8 mouse cellular contexts compared by ENCODE assay signal in the genomic region with DNA sequence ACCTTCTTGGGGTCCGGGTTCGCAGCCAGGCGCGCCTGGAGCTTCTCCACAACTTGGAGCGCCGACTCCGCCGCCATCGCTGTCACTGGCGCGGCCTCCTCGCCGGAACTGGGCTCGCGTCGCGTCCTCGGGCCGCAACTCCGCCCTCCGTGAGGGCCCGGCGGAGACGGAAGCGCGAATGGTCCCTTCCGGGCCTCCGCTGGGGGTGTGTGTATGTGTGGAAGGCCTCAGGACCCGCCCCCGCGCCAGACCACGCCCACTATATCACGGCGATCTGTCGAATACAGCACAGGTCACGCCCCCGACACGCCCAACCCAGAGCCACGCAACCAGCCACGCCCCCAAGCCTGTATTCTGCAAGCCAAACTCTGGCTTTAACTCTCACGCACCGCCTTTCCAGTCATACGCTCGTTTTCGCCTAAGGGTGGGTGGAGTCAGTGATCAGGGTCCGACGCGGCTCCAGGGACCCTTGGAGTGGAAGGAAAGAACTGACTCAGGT. TPM values are rescaled to one million over a fixed set of nuclear protein-coding genes. Genes with fewer than 3 reads are reported as not detected.
DNase-seq lines count a peak whose midpoint lies in the region; ATAC-seq and TF ChIP-seq lines count a peak whose summit lies in the region.

Gene Eloa, minus strand, starts transcription at position 215 of the 499 bp plus-strand sequence.

- peaks cover 0 to 15% of the 10 kb centered on the region in 2 experiments; a peak in 3 of 4 replicates for H3K36me3 ChIP-seq in MEL (ENCODE audit: control insufficient read depth in 1 of 2, insufficient read depth in 2 of 2, low read length in 2 of 2)
- H3K36me3 ChIP-seq in forebrain, postnatal 0 days (ENCODE audit: insufficient read depth) = no peaks in the 10 kb centered on the region
- no peaks in the 10 kb centered on the region for H3K36me3 ChIP-seq in lung, embryonic 15.5 days

- H3K79me2 ChIP-seq in MEL (ENCODE audit: control insufficient read depth, insufficient read depth, low read length, poor library complexity) = peaks cover 42% of the 10 kb centered on the region

- H3K9me3 ChIP-seq in MEL (replicated peaks; ENCODE audit: insufficient read depth, low read length) = no peaks in the 10 kb centered on the region
- no peaks in the 10 kb centered on the region for H3K9me3 ChIP-seq in forebrain, postnatal 0 days (ENCODE audit: low read length)
- H3K9me3 ChIP-seq in lung, embryonic 15.5 days = no peaks in the 10 kb centered on the region

- H3K4me2 ChIP-seq in forebrain, postnatal 0 days (ENCODE audit: low read depth) = peak within 1 kb of the TSS; percentile 96
- H3K4me2 ChIP-seq in lung, embryonic 15.5 days = peak within 1 kb of the TSS; percentile 73

- peak within 1 kb of the TSS; percentile 87 to 99 for H3K4me3 ChIP-seq in MEL (ENCODE audit: control insufficient read depth in 1 of 2, insufficient read depth in 1 of 2, low read depth in 2 of 2, low read length in 2 of 2)
- peak within 1 kb of the TSS; percentile 92 for H3K4me3 ChIP-seq in cerebellum, adult 2 months (replicated peaks; ENCODE audit: insufficient read depth, low read depth, low read length)
- H3K4me3 ChIP-seq in forebrain, postnatal 0 days (ENCODE audit: low read depth, low read length) = peak within 1 kb of the TSS; percentile 92
- H3K4me3 ChIP-seq in lung, embryonic 15.5 days = peak within 1 kb of the TSS; percentile 93

- no peaks in the 10 kb centered on the region for H3K27me3 ChIP-seq in MEL (ENCODE audit: control insufficient read depth in 1 of 2, insufficient read depth in 2 of 2, low read length in 2 of 2)
- no peaks in the 10 kb centered on the region for H3K27me3 ChIP-seq in cerebellum, adult 2 months (ENCODE audit: control insufficient read depth, insufficient read depth, low read length)
- no peaks in the 10 kb centered on the region for H3K27me3 ChIP-seq in forebrain, postnatal 0 days (ENCODE audit: insufficient read depth, low read length)
- H3K27me3 ChIP-seq in lung, embryonic 15.5 days = no peaks in the 10 kb centered on the region

- TF ChIP-seq POLR2A in MEL (IDR thresholded peaks at IDR 0.05; ENCODE audit: control insufficient read depth in 1 of 2, insufficient read depth in 1 of 2, low read depth in 1 of 2, low read length in 2 of 2, poor library complexity in 1 of 2) = peak; percentile 77 to 81
- peak; percentile 63 for TF ChIP-seq POLR2A in cerebellum, adult 2 months (IDR thresholded peaks at IDR 0.05; ENCODE audit: borderline replicate concordance, insufficient read depth, low read length)

- TF ChIP-seq EP300 in MEL (IDR thresholded peaks at IDR 0.05; ENCODE audit: low read depth in 1 of 2, low read length in 2 of 2) = 0 out of 4 replicates have a peak, but pooled peaks of 1 of the 2 experiments have one; percentile 11

- ATAC-seq in forebrain, postnatal 0 days = peak; percentile 99
- ATAC-seq in lung, embryonic 15.5 days (ENCODE audit: borderline replicate concordance, extremely low read depth, low FRiP score, low TSS enrichment) = peak; percentile 100

- TF ChIP-seq CTCF in MEL (IDR thresholded peaks at IDR 0.05 in 2 of 3, conservative IDR thresholded peaks at IDR 0.05 in 1 of 3; ENCODE audit: control insufficient read depth in 1 of 3, insufficient read depth in 1 of 3, low read depth in 2 of 3, low read length in 3 of 3, poor library complexity in 1 of 3, severe bottlenecking in 1 of 3) = no peak
- TF ChIP-seq CTCF in cerebellum, adult 2 months (IDR thresholded peaks at IDR 0.05; ENCODE audit: borderline replicate concordance, insufficient read depth, low read depth, low read length) = no peak
- no peak for TF ChIP-seq CTCF in forebrain, postnatal 0 days (IDR thresholded peaks at IDR 0.05; ENCODE audit: low read depth)

- H3K27ac ChIP-seq in MEL (ENCODE audit: control insufficient read depth, low read depth, low read length) = peak within 1 kb of the TSS; percentile 32
- peak within 1 kb of the TSS; percentile 19; the same call in 1 of the 2 replicates for H3K27ac ChIP-seq in cerebellum, adult 2 months (ENCODE audit: insufficient read depth, low read length)
- H3K27ac ChIP-seq in forebrain, postnatal 0 days (ENCODE audit: low read depth, low read length) = peak within 1 kb of the TSS; percentile 87
- peak within 1 kb of the TSS; percentile 71 for H3K27ac ChIP-seq in lung, embryonic 15.5 days

- under 1% methylated on average over 43 of the region's 48 CpGs for WGBS in cerebellum, adult 2 months
- under 1% methylated on average over 48 of the region's 48 CpGs for WGBS in forebrain, postnatal 0 days
- WGBS in lung, embryonic 15.5 days = 2% methylated on average over 42 of the region's 48 CpGs

- H3K4me1 ChIP-seq in MEL (ENCODE audit: control insufficient read depth in 1 of 2, insufficient read depth in 2 of 2, low read length in 2 of 2) = peaks cover 9 to 10% of the 10 kb centered on the region in 2 experiments
- H3K4me1 ChIP-seq in cerebellum, adult 2 months (ENCODE audit: control insufficient read depth, insufficient read depth, low read length) = no peaks in the 10 kb centered on the region; the same call in 1 of the 2 replicates
- peaks cover 6% of the 10 kb centered on the region for H3K4me1 ChIP-seq in forebrain, postnatal 0 days (ENCODE audit: insufficient read depth)
- peaks cover 14% of the 10 kb centered on the region for H3K4me1 ChIP-seq in lung, embryonic 15.5 days

- peak within 1 kb of the TSS; percentile 86 for H3K9ac ChIP-seq in MEL (ENCODE audit: control insufficient read depth, low read depth, low read length, poor library complexity, severe bottlenecking)
- peak within 1 kb of the TSS; percentile 85 for H3K9ac ChIP-seq in forebrain, postnatal 0 days
- peak within 1 kb of the TSS; percentile 98 for H3K9ac ChIP-seq in lung, embryonic 15.5 days

- peak; percentile 100 for DNase-seq in MEL (ENCODE audit: low read depth, low spot score)
- DNase-seq in cerebellum, adult 2 months = peak; percentile 98
- peak; percentile 95 for DNase-seq in forebrain, postnatal 0 days
- peak; percentile 100 for DNase-seq in heart, postnatal 4 days
- DNase-seq in layer of hippocampus, adult 8-10 months (ENCODE audit: low spot score in 2 of 2) = peak; percentile 98 to 99
- DNase-seq in ovary, adult 18-20 months (ENCODE audit: low spot score) = peak; percentile 99
- DNase-seq in thymus, postnatal 0 days (ENCODE audit: low spot score) = peak; percentile 99

- no peak for TF ChIP-seq RAD21 in MEL (IDR thresholded peaks at IDR 0.05; ENCODE audit: low read depth, low read length)

TF ChIP-seq in MEL, 35 proteins besides CTCF, POLR2A, EP300 and RAD21 (continues in another document):
- TF ChIP-seq HCFC1 (IDR thresholded peaks at IDR 0.05; ENCODE audit: low read depth, low read length) (peak; percentile 87), POLR2AphosphoS2 (IDR thresholded peaks at IDR 0.05; ENCODE audit: low read length) (peak; percentile 78; the same call in 1 of the 2 replicates), MYC (IDR thresholded peaks at IDR 0.05; ENCODE audit: low read depth, low read length) (0 out of 2 replicates have a peak, but pooled peaks have one; percentile 33), BHLHE40 (IDR thresholded peaks at IDR 0.05; ENCODE audit: borderline replicate concordance, low read depth, low read length) (no peak), RCOR1 (IDR thresholded peaks at IDR 0.05; ENCODE audit: low read depth, low read length) (no peak), ZNF384 (IDR thresholded peaks at IDR 0.05; ENCODE audit: low read depth, low read length) (no peak), ZKSCAN1 (IDR thresholded peaks at IDR 0.05; ENCODE audit: low read depth, low read length) (no peak), MAFK (IDR thresholded peaks at IDR 0.05; ENCODE audit: borderline replicate concordance, low read depth, low read length) (no peak), POLR2AphosphoS5 (IDR thresholded peaks at IDR 0.05; ENCODE audit: borderline replicate concordance, low read depth, low read length) (no peak), NELFE (IDR thresholded peaks at IDR 0.05; ENCODE audit: low read depth, low read length) (peak; percentile 81), JUND (IDR thresholded peaks at IDR 0.05; ENCODE audit: low read depth, low read length) (no peak), SIN3A (IDR thresholded peaks at IDR 0.05; ENCODE audit: low read length) (peak; percentile 84), CHD1 (IDR thresholded peaks at IDR 0.05; ENCODE audit: low read depth, low read length) (no peak), MYB (IDR thresholded peaks at IDR 0.05; ENCODE audit: low read depth, low read length) (no peak), MAZ (IDR thresholded peaks at IDR 0.05; ENCODE audit: low read depth, low read length) (no peak; the same call in 1 of the 2 replicates), ETS1 (IDR thresholded peaks at IDR 0.05; ENCODE audit: low read depth, low read length) (peak; percentile 48), NRF1 (IDR thresholded peaks at IDR 0.05; ENCODE audit: insufficient read depth, low read depth, low read length, poor library complexity, severe bottlenecking) (peak; percentile 44; the same call in 1 of the 2 replicates), UBTF (IDR thresholded peaks at IDR 0.05; ENCODE audit: borderline replicate concordance, insufficient read depth, low read depth, low read length) (peak; percentile 90; the same call in 1 of the 2 replicates), GATA1 (IDR thresholded peaks at IDR 0.05; ENCODE audit: low read depth, low read length) (no peak), TCF12 (IDR thresholded peaks at IDR 0.05; ENCODE audit: low read depth, low read length) (peak; percentile 72), ELF1 (IDR thresholded peaks at IDR 0.05; ENCODE audit: low read depth, low read length) (peak; percentile 80), E2F4 (IDR thresholded peaks at IDR 0.05; ENCODE audit: borderline replicate concordance, low read depth, low read length) (no peak), USF1 (IDR thresholded peaks at IDR 0.05; ENCODE audit: low read depth, low read length) (peak; percentile 66; the same call in 1 of the 2 replicates), SMC3 (IDR thresholded peaks at IDR 0.05; ENCODE audit: low read depth, low read length) (no peak), CHD2 (IDR thresholded peaks at IDR 0.05; ENCODE audit: low read length) (no peak)

RNA-seq across cellular contexts. Expression of gene Eloa, which starts in this region (rescaled TPM):
- 30.9 and 34.1 TPM in 2 replicates for total RNA-seq in MEL (2012; rRNA removed)
- polyA plus RNA-seq in MEL (2012; ENCODE audit: insufficient read depth in 1 of 2, insufficient read length in 2 of 2, low read depth in 1 of 2, low replicate concordance in 2 of 2, missing spikeins in 1 of 2) = 10 to 100 TPM; 30.8 to 41.4 TPM
- polyA plus RNA-seq in cerebellum, adult 2 months (2012; rRNA removed) = 18.3 and 19.2 TPM in 2 replicates
- 32.2 and 36.7 TPM in 2 replicates for total RNA-seq in forebrain, postnatal 0 days (2014; rRNA removed)
- polyA plus RNA-seq in forebrain, postnatal 0 days (2015; fragmentation: Nextera tagmentation; extraction: Ambion mirVana) = 17.2 and 21.3 TPM in 2 replicates
- 10 to 100 TPM; 38.4 to 38.5 TPM for total RNA-seq in heart, postnatal 4 days (2021)
- 10 to 100 TPM; 26.3 to 30.5 (median 28.8) TPM for total RNA-seq in layer of hippocampus, adult 8-10 months (2022)
- polyA plus RNA-seq in lung, embryonic 15.5 days (2015; fragmentation: Nextera tagmentation; extraction: Ambion mirVana) = 36.1 and 38.3 TPM in 2 replicates
- 41.5 and 45.0 TPM in 2 replicates for polyA plus RNA-seq in thymus, postnatal 0 days (2015; fragmentation: Nextera tagmentation; extraction: Ambion mirVana)

Comparison
In these comparisons a context has a peak if more than half of its experiments do, and no peak if none do; other contexts are left out.
1. Peak in every context shown above with its lines: DNase-seq, ATAC-seq, H3K4me3 ChIP-seq and H3K27ac ChIP-seq.
2. H3K27ac ChIP-seq: peak in every context shown above with its lines; median percentile 87 in forebrain, postnatal 0 days; 71 in lung, embryonic 15.5 days; 32 in MEL; 19 in cerebellum, adult 2 months.